Mouse (Mus musculus) midbrain, embryonic 16.5 days (tissue): ENCODE measurements around the gene Mms22l. TPM values are rescaled to one million over a fixed set of nuclear protein-coding genes. Genes with fewer than 3 reads are reported as not detected.

ENCODE experiments used
- ATAC-seq: fragments of 200-750 bp; cut with Nextera tagmentation; 2 replicates; pipeline ENCODE4 v1.8.0; 2017; ENCODE audit warnings: moderate TSS enrichment
- H3K27ac ChIP-seq: fragments of 300-500 bp; sonication (generic); 2 replicates; pipeline ENCODE4 v1.5.1; 2014; ENCODE audit warnings: mild to moderate bottlenecking, low read length, mixed read lengths
- H3K27me3 ChIP-seq: fragments of 300-500 bp; sonication (generic); 2 replicates; pipeline ENCODE4 v1.6.1; 2014; ENCODE audit warnings: low read depth, low read length, mixed read lengths; ENCODE audit not compliant: control insufficient read depth, insufficient read depth
- H3K36me3 ChIP-seq: fragments of 300-500 bp; sonication (generic); 2 replicates; pipeline ENCODE4 v1.6.1; 2014; ENCODE audit warnings: mild to moderate bottlenecking, low read length, moderate library complexity, mixed read lengths; ENCODE audit not compliant: control insufficient read depth, insufficient read depth
- H3K4me1 ChIP-seq: fragments of 300-500 bp; sonication (generic); 2 replicates; pipeline ENCODE4 v1.6.1; 2014; ENCODE audit warnings: mild to moderate bottlenecking, low read length, mixed read lengths; ENCODE audit not compliant: control insufficient read depth, insufficient read depth
- H3K4me2 ChIP-seq: fragments of 300-500 bp; sonication (generic); 2 replicates; pipeline ENCODE4 v1.6.1; 2014; ENCODE audit warnings: mild to moderate bottlenecking, low read length, mixed read lengths
- H3K4me3 ChIP-seq: fragments of 300-500 bp; sonication (generic); 2 replicates; pipeline ENCODE4 v1.5.1; 2014; ENCODE audit warnings: low read depth, mild to moderate bottlenecking, low read length, moderate library complexity, mixed read lengths
- H3K9ac ChIP-seq: fragments of 300-500 bp; sonication (generic); 2 replicates; pipeline ENCODE4 v1.6.1; 2014; ENCODE audit warnings: low read depth, low read length, mixed read lengths
- H3K9me3 ChIP-seq: fragments of 300-500 bp; sonication (generic); replicated peaks from 2 replicates; pipeline ENCODE4 v1.6.1; 2014; ENCODE audit warnings: mild to moderate bottlenecking, low read length, mixed read lengths; ENCODE audit not compliant: control insufficient read depth, poor library complexity, severe bottlenecking
- WGBS: fragments of 180-500 bp; shearing (Covaris S2); extraction: QIAGEN DNeasy Blood & Tissue Kit; methylation state at CpG from one replicate; pipeline ENCODE4 v1.1.7; 2014; 5-methylcytosine and 5-hydroxymethylcytosine counted together
- polyA plus RNA-seq: library from polyadenylated mRNA; unstranded; fragments of >200 nt; fragmentation: Nextera tagmentation; extraction: Ambion mirVana; gene quantifications from 2 replicates; pipeline ENCODE4 v1.2.1, GENCODE M21; 2015

Mms22l gene
- polyA plus RNA-seq, 1 experiment from 2014 or later, result 2.7 TPM

GRCm38 (mm10) chr4:24557149-24557548 is 60.9 kb downstream of the Mms22l start:
- H3K27me3 ChIP-seq, result no peaks in the 10 kb centered on the region
- WGBS, result 78% methylated on average over 4 of the region's 4 CpGs
- no peaks in the 10 kb centered on the region for H3K9me3 ChIP-seq
- ATAC-seq, result no peak
- H3K9ac ChIP-seq, result no peak overlapping the region
- H3K4me1 ChIP-seq, result 0 out of 2 replicates have a peak, but pooled peaks cover 2% of the 10 kb centered on the region
- no peak overlapping the region for H3K27ac ChIP-seq
- H3K4me3 ChIP-seq, result no peak overlapping the region
- no peaks in the 10 kb centered on the region for H3K36me3 ChIP-seq
- no peak overlapping the region for H3K4me2 ChIP-seq

GRCm38 (mm10) chr4:24568026-24568425 is 71.8 kb downstream of the Mms22l start:
- Histone ChIP-seq H3K9me3 (no peaks in the 10 kb centered on the region), H3K4me1 (peaks cover 2% of the 10 kb centered on the region; the same call in 1 of the 2 replicates), H3K4me3 (no peak overlapping the region), H3K9ac (no peak overlapping the region), H3K4me2 (no peak overlapping the region), H3K27me3 (no peaks in the 10 kb centered on the region), H3K36me3 (no peaks in the 10 kb centered on the region), H3K27ac (no peak overlapping the region)
- no peak for ATAC-seq
- 55% methylated on average over 6 of the region's 6 CpGs for WGBS

GRCm38 (mm10) chr4:24568989-24569556 is 72.8 kb downstream of the Mms22l start:
- 39% methylated on average over 7 of the region's 7 CpGs for WGBS
- H3K4me1 ChIP-seq, result peaks cover 2% of the 10 kb centered on the region; the same call in 1 of the 2 replicates
- no peak overlapping the region for H3K4me2 ChIP-seq
- H3K9ac ChIP-seq, result 0 out of 2 replicates have a peak overlapping the region, but pooled peaks have one; percentile 25
- H3K27ac ChIP-seq, result no peak overlapping the region
- H3K9me3 ChIP-seq, result no peaks in the 10 kb centered on the region
- no peak overlapping the region for H3K4me3 ChIP-seq
- ATAC-seq, result no peak
- no peaks in the 10 kb centered on the region for H3K36me3 ChIP-seq
- H3K27me3 ChIP-seq, result no peaks in the 10 kb centered on the region

GRCm38 (mm10) chr4:24574276-24574675 is 78.0 kb downstream of the Mms22l start:
- 17% methylated on average over 6 of the region's 6 CpGs for WGBS
- H3K27ac ChIP-seq, result no peak overlapping the region
- no peaks in the 10 kb centered on the region for H3K9me3 ChIP-seq
- peak; percentile 93 for ATAC-seq
- H3K36me3 ChIP-seq, result no peaks in the 10 kb centered on the region
- no peak overlapping the region for H3K9ac ChIP-seq
- H3K4me1 ChIP-seq, result no peaks in the 10 kb centered on the region
- H3K27me3 ChIP-seq, result no peaks in the 10 kb centered on the region
- H3K4me3 ChIP-seq, result no peak overlapping the region
- H3K4me2 ChIP-seq, result no peak overlapping the region

GRCm38 (mm10) chr4:24577594-24577993 is 81.3 kb downstream of the Mms22l start:
- Histone ChIP-seq H3K36me3 (no peaks in the 10 kb centered on the region), H3K4me3 (no peak overlapping the region), H3K27me3 (no peaks in the 10 kb centered on the region), H3K9ac (no peak overlapping the region), H3K4me1 (no peaks in the 10 kb centered on the region), H3K9me3 (no peaks in the 10 kb centered on the region), H3K4me2 (no peak overlapping the region), H3K27ac (no peak overlapping the region)
- no peak for ATAC-seq
- WGBS, result 97% methylated on average over 5 of the region's 5 CpGs

GRCm38 (mm10) chr4:24582295-24582694 is 86.0 kb downstream of the Mms22l start:
- Histone ChIP-seq H3K4me1 (no peaks in the 10 kb centered on the region), H3K27me3 (no peaks in the 10 kb centered on the region), H3K9me3 (no peaks in the 10 kb centered on the region), H3K4me2 (no peak overlapping the region), H3K27ac (no peak overlapping the region), H3K4me3 (no peak overlapping the region), H3K36me3 (no peaks in the 10 kb centered on the region), H3K9ac (no peak overlapping the region)
- ATAC-seq, result no peak
- WGBS, result 77% methylated on average over 1 of the region's 1 CpGs

GRCm38 (mm10) chr4:24583997-24584396 is 87.7 kb downstream of the Mms22l start:
- Histone ChIP-seq H3K27ac (no peak overlapping the region), H3K4me3 (no peak overlapping the region), H3K9ac (no peak overlapping the region), H3K4me2 (no peak overlapping the region), H3K9me3 (no peaks in the 10 kb centered on the region), H3K4me1 (no peaks in the 10 kb centered on the region), H3K36me3 (no peaks in the 10 kb centered on the region; the same call in 1 of the 2 replicates), H3K27me3 (no peaks in the 10 kb centered on the region)
- WGBS, result 27% methylated on average over 3 of the region's 3 CpGs
- ATAC-seq, result no peak

GRCm38 (mm10) chr4:24594824-24595223 is 98.6 kb downstream of the Mms22l start:
- no peak overlapping the region for H3K27ac ChIP-seq
- no peak overlapping the region for H3K4me3 ChIP-seq
- no peaks in the 10 kb centered on the region for H3K4me1 ChIP-seq
- H3K36me3 ChIP-seq, result no peaks in the 10 kb centered on the region
- H3K9me3 ChIP-seq, result no peaks in the 10 kb centered on the region
- no peak for ATAC-seq
- H3K9ac ChIP-seq, result no peak overlapping the region
- no peak overlapping the region for H3K4me2 ChIP-seq
- H3K27me3 ChIP-seq, result no peaks in the 10 kb centered on the region

GRCm38 (mm10) chr4:24596942-24597611 is 100.8 kb downstream of the Mms22l start:
- H3K4me1 ChIP-seq, result no peaks in the 10 kb centered on the region
- H3K9ac ChIP-seq, result no peak overlapping the region
- no peaks in the 10 kb centered on the region for H3K27me3 ChIP-seq
- no peak overlapping the region for H3K4me2 ChIP-seq
- ATAC-seq, result no peak
- H3K27ac ChIP-seq, result no peak overlapping the region
- no peaks in the 10 kb centered on the region for H3K9me3 ChIP-seq
- H3K4me3 ChIP-seq, result no peak overlapping the region
- 91% methylated on average over 6 of the region's 6 CpGs for WGBS
- no peaks in the 10 kb centered on the region for H3K36me3 ChIP-seq
